In genomic region chr11:80077784-80078545, GRCm38 (mm10) we compare ENCODE assay signal across 12 mouse cellular contexts. TPM values are rescaled to one million over a fixed set of nuclear protein-coding genes. Genes with fewer than 3 reads are reported as not detected.
A peak's percentile ranks its signal among the peaks of the same experiment; 100 is the strongest.
DNase-seq lines count a peak whose midpoint lies in the region; ATAC-seq and TF ChIP-seq lines count a peak whose summit lies in the region.
"Had no signal": no experiment of that assay in that cellular context is flagged by ENCODE, and none has a peak within 500 bp of the region (broad histone marks: within the 10 kb centered on the region; RNA-seq: fewer than 3 reads in every experiment).

No protein-coding gene starts in this region.

- TF ChIP-seq POLR2A in bone marrow, adult 2 months (IDR thresholded peaks at IDR 0.05; ENCODE audit: borderline replicate concordance, control insufficient read depth, low read depth, low read length), result no peak

- no peaks in the 10 kb centered on the region for H3K9me3 ChIP-seq in ES-E14 (ENCODE audit: control insufficient read depth, insufficient read depth, low read depth, low read length)
- H3K9me3 ChIP-seq in liver, postnatal 0 days (ENCODE audit: low read length), result no peaks in the 10 kb centered on the region
- H3K9me3 ChIP-seq: forebrain, embryonic 12.5 days had no signal

- H3K4me2 ChIP-seq in liver, postnatal 0 days (ENCODE audit: low read depth, low read length), result peak overlapping the region; percentile 86
- H3K4me2 ChIP-seq: forebrain, embryonic 12.5 days had no signal

- H3K27ac ChIP-seq in layer of hippocampus, adult 2 months, result peak overlapping the region; percentile 4; the same call in 1 of the 2 replicates
- H3K27ac ChIP-seq in ES-E14 (ENCODE audit: insufficient read depth, low read depth, low read length, poor library complexity, severe bottlenecking), result no peak overlapping the region
- H3K27ac ChIP-seq in bone marrow, adult 2 months (ENCODE audit: control insufficient read depth, insufficient read depth, low read depth, low read length, poor library complexity), result peak overlapping the region; percentile 30; the same call in 1 of the 2 replicates
- H3K27ac ChIP-seq in liver, postnatal 0 days (ENCODE audit: low read depth), result peak overlapping the region; percentile 35; the same call in 1 of the 2 replicates
- H3K27ac ChIP-seq: forebrain, embryonic 12.5 days had no signal

- peak overlapping the region; percentile 11; the same call in 1 of the 2 replicates for H3K4me3 ChIP-seq in layer of hippocampus, adult 2 months
- no peak overlapping the region for H3K4me3 ChIP-seq in ES-E14 (ENCODE audit: insufficient read depth in 1 of 2, low read depth in 1 of 2, low read length in 2 of 2, poor library complexity in 1 of 2, severe bottlenecking in 1 of 2)
- peak overlapping the region; percentile 15 for H3K4me3 ChIP-seq in bone marrow, adult 2 months (replicated peaks; ENCODE audit: control insufficient read depth, low read depth, low read length)
- peak overlapping the region; percentile 99 for H3K4me3 ChIP-seq in liver, postnatal 0 days (ENCODE audit: low read depth, low read length)
- H3K4me3 ChIP-seq: forebrain, embryonic 12.5 days had no signal

- WGBS in bone marrow, adult 2 months, result 16% methylated on average over 14 of the region's 14 CpGs
- WGBS in liver, postnatal 0 days (ENCODE audit: insufficient replicate concordance), result 56% methylated on average over 13 of the region's 14 CpGs

- H3K9ac ChIP-seq in ES-E14 (ENCODE audit: insufficient read depth, low read depth, low read length, poor library complexity, severe bottlenecking), result no peak overlapping the region
- H3K9ac ChIP-seq in liver, postnatal 0 days (replicated peaks), result peak overlapping the region; percentile 18; the same call in 1 of the 2 replicates
- H3K9ac ChIP-seq: forebrain, embryonic 12.5 days had no signal

- 0 out of 4 replicates have a peak, but pooled peaks cover 0 to 2% of the 10 kb centered on the region in 2 experiments for H3K4me1 ChIP-seq in ES-E14 (ENCODE audit: control insufficient read depth in 2 of 2, insufficient read depth in 2 of 2, low read length in 2 of 2, poor library complexity in 1 of 2)
- peaks cover 3% of the 10 kb centered on the region; the same call in 1 of the 2 replicates for H3K4me1 ChIP-seq in bone marrow, adult 2 months (ENCODE audit: control insufficient read depth, insufficient read depth, low read length)
- H3K4me1 ChIP-seq in liver, postnatal 0 days (ENCODE audit: insufficient read depth), result peaks cover 24% of the 10 kb centered on the region

- peaks cover 4% of the 10 kb centered on the region; the same call in 1 of the 2 replicates for H3K36me3 ChIP-seq in ES-E14 (ENCODE audit: control insufficient read depth, insufficient read depth, low read length, poor library complexity, severe bottlenecking)
- peaks cover 16% of the 10 kb centered on the region for H3K36me3 ChIP-seq in liver, postnatal 0 days (replicated peaks; ENCODE audit: insufficient read depth, low read length)
- H3K36me3 ChIP-seq: forebrain, embryonic 12.5 days had no signal

- in situ Hi-C loops in ES-E14 (cut with MboI; ENCODE audit: low sequenced_read_pairs in 2 of 2, unreplicated experiment in 2 of 2), result no loop called here

- no peak for ATAC-seq in liver, postnatal 0 days
- ATAC-seq: midbrain, embryonic 16.5 days had no signal

- TF ChIP-seq EP300 in liver, postnatal 0 days (IDR thresholded peaks at IDR 0.05; ENCODE audit: low read depth), result no peak

- TF ChIP-seq CTCF in layer of hippocampus, adult 2 months (conservative IDR thresholded peaks at IDR 0.05), result no peak
- TF ChIP-seq CTCF in bone marrow, adult 2 months (IDR thresholded peaks at IDR 0.05; ENCODE audit: control insufficient read depth, insufficient read depth, low read length), result no peak
- TF ChIP-seq CTCF in liver, postnatal 0 days (IDR thresholded peaks at IDR 0.05; ENCODE audit: low read depth), result no peak

- DNase-seq in layer of hippocampus, adult 2 months (ENCODE audit: low spot score in 2 of 2), result no peak
- no peak for DNase-seq in layer of hippocampus, adult 9-10 months (ENCODE audit: low spot score)
- no peak for DNase-seq in ES-E14 (ENCODE audit: low read depth, low spot score)
- no peak for DNase-seq in liver, postnatal 0 days
- DNase-seq in urinary bladder, adult 2 months (ENCODE audit: low spot score), result no peak
- DNase-seq in adrenal gland, postnatal 4 days (ENCODE audit: low spot score in 2 of 2), result no peak
- DNase-seq: cerebellum, adult 8-10 months; kidney, postnatal 25 days; right cerebral cortex, adult 18-20 months had no signal

- H3K27me3 ChIP-seq in liver, postnatal 0 days (ENCODE audit: insufficient read depth, low read length), result no peaks in the 10 kb centered on the region
- H3K27me3 ChIP-seq: forebrain, embryonic 12.5 days had no signal

TF ChIP-seq in ES-E14, 5 proteins besides CTCF, POLR2A, EP300 and RAD21:
- TF ChIP-seq ZNF384 (IDR thresholded peaks at IDR 0.05; ENCODE audit: low read depth, low read length), result 0 out of 2 replicates have a peak, but pooled peaks have one; percentile 33
- TF ChIP-seq ZC3H11A (IDR thresholded peaks at IDR 0.05; ENCODE audit: borderline replicate concordance, low read depth, low read length), result no peak

RNA-seq across cellular contexts. Expression of gene Crlf3, which starts 2.8 kb away (rescaled TPM):
- 10 to 100 TPM; 25.7 to 26.2 TPM for total RNA-seq in layer of hippocampus, adult 2 months (2021)
- total RNA-seq in ES-E14 (2012; rRNA removed), result 55.3 and 57.3 TPM in 2 replicates
- 35.5 and 47.8 TPM in 2 replicates for polyA plus RNA-seq in bone marrow, adult 2 months (2011; ENCODE audit: insufficient read depth, insufficient read length, low replicate concordance, missing spikeins)
- 45.7 and 47.8 TPM in 2 replicates for polyA plus RNA-seq in liver, postnatal 0 days (2015; fragmentation: Nextera tagmentation; extraction: Ambion mirVana)
- 17.5 and 17.7 TPM in 2 replicates for polyA plus RNA-seq in urinary bladder, adult 2 months (2012; rRNA removed)
- total RNA-seq in adrenal gland, postnatal 4 days (2021), result 10 to 100 TPM; 25.1 to 28.0 TPM

RNA-seq across cellular contexts. Expression of gene Atad5, which starts 11.2 kb away (rescaled TPM):
- 1 to 10 TPM; 3.6 to 4.2 TPM for total RNA-seq in layer of hippocampus, adult 2 months (2021)
- 18.1 and 23.6 TPM in 2 replicates for total RNA-seq in ES-E14 (2012; rRNA removed)
- 19.4 and 23.1 TPM in 2 replicates for polyA plus RNA-seq in bone marrow, adult 2 months (2011; ENCODE audit: insufficient read depth, insufficient read length, low replicate concordance, missing spikeins)
- 3.7 and 4.9 TPM in 2 replicates for polyA plus RNA-seq in liver, postnatal 0 days (2015; fragmentation: Nextera tagmentation; extraction: Ambion mirVana)
- 2.3 and 2.4 TPM in 2 replicates for polyA plus RNA-seq in urinary bladder, adult 2 months (2012; rRNA removed)
- total RNA-seq in adrenal gland, postnatal 4 days (2021), result 10 to 100 TPM; 10.1 to 10.8 TPM

Comparison
In these comparisons a context has a peak if more than half of its experiments do, and no peak if none do; other contexts are left out.
1. H3K4me3 ChIP-seq: peak in layer of hippocampus, adult 2 months (single experiment), bone marrow, adult 2 months (single experiment) and liver, postnatal 0 days (single experiment); none in ES-E14 (0 of 2).